Mouse (Mus musculus) lung, postnatal 0 days (tissue): ENCODE data around the gene Gm28305.

ENCODE experiments used
- CTCF ChIP-seq: IDR thresholded peaks from 2 replicates; pipeline ENCODE4 v1.5.1; 2016; ENCODE audit warnings: antibody characterized with exemption, mild to moderate bottlenecking
- EP300 ChIP-seq: IDR thresholded peaks from 2 replicates; pipeline ENCODE4 v1.6.1; 2016; ENCODE audit warnings: antibody characterized with exemption, mild to moderate bottlenecking, control low read depth

DNA sequence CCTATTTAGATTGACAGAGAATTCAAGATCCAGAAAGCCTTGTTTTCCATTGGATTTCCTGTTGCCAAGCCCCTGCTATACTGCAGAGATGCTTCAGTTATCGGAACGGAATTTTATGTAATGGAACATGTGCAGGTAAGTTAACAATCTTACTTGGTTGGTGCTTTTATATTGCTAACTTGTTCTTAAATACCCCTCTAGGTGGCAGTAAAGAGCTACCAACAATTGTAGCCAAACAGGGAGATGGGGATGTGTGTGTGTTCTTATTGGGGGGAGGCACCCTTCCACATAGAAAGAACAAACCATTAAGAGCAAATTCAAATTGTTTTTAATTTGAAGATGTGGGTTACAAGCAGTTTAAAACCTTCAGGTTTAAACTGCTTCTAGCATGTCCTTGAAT lies 35.3 kb downstream of the Gm28305 start:
- TF ChIP-seq CTCF (peak; percentile 68), EP300 (no peak)
